Mouse (Mus musculus) intestine, embryonic 14.5 days (tissue): ENCODE measurements around the gene Rnf10. TPM values are rescaled to one million over a fixed set of nuclear protein-coding genes. Genes with fewer than 3 reads are reported as not detected.
A peak's percentile ranks its signal among the peaks of the same experiment; 100 is the strongest.

Experiments
- ATAC-seq: fragments of 200-750 bp; cut with Nextera tagmentation; replicated peaks from 2 replicates; pipeline ENCODE4 v1.8.0; 2017; ENCODE audit warnings: low read depth, moderate number of reproducible peaks, moderate TSS enrichment, moderate library complexity; ENCODE audit not compliant: low FRiP score, low TSS enrichment
- DNase-seq: peaks from one replicate; pipeline ENCODE4 v3.0.0-alpha.2; 2018; ENCODE audit warnings: low spot score
- H3K27ac ChIP-seq: fragments of 300-500 bp; sonication (generic); 2 replicates; pipeline ENCODE4 v1.5.1; 2014; ENCODE audit warnings: low read depth, mild to moderate bottlenecking, control low read depth
- H3K27me3 ChIP-seq: fragments of 300-500 bp; sonication (generic); replicated peaks from 2 replicates; pipeline ENCODE4 v1.6.1; 2014; ENCODE audit warnings: low read length, control low read depth; ENCODE audit not compliant: control insufficient read depth, insufficient read depth
- H3K36me3 ChIP-seq: fragments of 300-500 bp; sonication (generic); 2 replicates; pipeline ENCODE4 v1.6.1; 2014; ENCODE audit warnings: low read length, control low read depth; ENCODE audit not compliant: control insufficient read depth, insufficient read depth
- H3K4me1 ChIP-seq: fragments of 300-500 bp; sonication (generic); replicated peaks from 2 replicates; pipeline ENCODE4 v1.6.1; 2014; ENCODE audit warnings: low read length, control low read depth, mixed read lengths; ENCODE audit not compliant: control insufficient read depth, insufficient read depth
- H3K4me2 ChIP-seq: fragments of 300-500 bp; sonication (generic); 2 replicates; pipeline ENCODE4 v1.6.1; 2014; ENCODE audit warnings: low read length
- H3K4me3 ChIP-seq: fragments of 300-500 bp; sonication (generic); 2 replicates; pipeline ENCODE4 v1.5.1; 2014; ENCODE audit warnings: low read depth, low read length, control low read depth, mixed read lengths
- H3K9ac ChIP-seq: fragments of 300-500 bp; sonication (generic); 2 replicates; pipeline ENCODE4 v1.6.1; 2014; ENCODE audit warnings: mild to moderate bottlenecking, low read length
- H3K9me3 ChIP-seq: fragments of 300-500 bp; sonication (generic); 2 replicates; pipeline ENCODE4 v1.6.1; 2016; ENCODE audit warnings: low read length, control low read depth; ENCODE audit not compliant: control insufficient read depth
- WGBS: fragments of 180-500 bp; shearing (Covaris S2); extraction: QIAGEN DNeasy Blood & Tissue Kit; methylation state at CpG from one replicate; pipeline ENCODE4 v1.1.7; 2014; 5-methylcytosine and 5-hydroxymethylcytosine counted together
- polyA plus RNA-seq: library from polyadenylated mRNA; unstranded; fragments of >200 nt; fragmentation: Nextera tagmentation; extraction: Ambion mirVana; gene quantifications from 2 replicates; pipeline ENCODE4 v1.2.1, GENCODE M21; 2014

Gene Rnf10
- polyA plus RNA-seq, 1 experiment from 2014 or later = 69.6 TPM

DNA sequence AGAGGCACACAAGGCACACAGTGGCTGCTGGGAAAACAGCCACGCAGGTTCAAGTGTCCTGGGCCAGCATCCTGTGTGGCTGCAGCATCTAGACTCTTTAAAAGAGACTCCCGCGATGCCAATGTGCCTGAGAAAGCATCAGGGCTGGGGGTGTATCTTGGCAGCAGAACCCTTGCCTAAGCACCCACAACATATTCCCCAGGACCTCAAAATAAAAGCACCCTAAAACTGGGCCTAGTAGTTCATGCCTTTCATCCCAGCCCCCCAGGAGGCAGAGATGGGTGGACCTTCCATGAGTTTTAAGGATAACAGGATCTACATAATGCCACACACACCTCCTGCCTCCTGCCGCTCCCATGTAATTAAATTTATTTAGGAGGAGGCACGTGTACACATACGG lies 38.2 kb downstream of the Rnf10 start:
- Histone ChIP-seq H3K27me3 (peaks cover 15% of the 10 kb centered on the region), H3K9ac (no peak overlapping the region), H3K4me2 (no peak overlapping the region), H3K4me1 (peaks cover 9% of the 10 kb centered on the region), H3K9me3 (no peaks in the 10 kb centered on the region), H3K4me3 (no peak overlapping the region), H3K36me3 (no peaks in the 10 kb centered on the region), H3K27ac (no peak overlapping the region)
- ATAC-seq = no peak
- 71% methylated on average over 6 of the region's 6 CpGs for WGBS
- no peak for DNase-seq

DNA sequence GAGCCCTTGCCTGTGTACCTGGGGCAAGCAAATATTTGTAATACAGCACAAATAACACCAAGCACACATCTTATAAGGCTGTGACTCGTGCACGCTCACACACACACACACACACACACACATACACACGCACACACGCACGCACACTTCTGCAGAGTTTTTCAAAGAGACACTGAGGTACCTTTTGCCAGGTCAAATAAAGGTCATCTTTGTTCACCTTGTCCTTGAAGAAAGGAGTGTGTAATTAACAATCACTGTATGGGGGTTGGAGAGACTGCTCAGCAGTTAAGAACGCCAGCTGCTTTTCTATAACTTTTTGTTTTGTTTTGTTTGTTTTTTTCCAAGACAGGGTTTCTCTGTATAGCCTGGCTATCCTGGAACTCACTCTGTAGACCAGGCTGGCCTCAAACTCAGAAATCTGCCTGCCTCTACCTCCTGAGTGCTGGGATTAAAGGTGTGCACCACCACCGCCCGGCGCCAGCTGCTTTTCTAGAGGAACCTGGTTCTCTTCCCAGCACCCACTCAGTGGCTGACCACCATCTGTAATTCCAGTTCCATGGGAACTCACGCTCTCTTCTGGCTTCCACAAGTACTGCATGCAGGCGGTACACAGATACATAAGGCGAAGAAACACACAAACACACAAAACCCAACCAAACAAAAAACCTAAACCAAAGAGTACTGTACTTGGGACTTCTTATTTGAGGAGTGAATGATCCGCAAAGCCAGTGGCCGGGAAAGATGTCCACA lies 39.5 kb downstream of the Rnf10 start:
- no peaks in the 10 kb centered on the region; the same call in 1 of the 2 replicates for H3K4me1 ChIP-seq
- no peaks in the 10 kb centered on the region for H3K9me3 ChIP-seq
- no peak for DNase-seq
- H3K4me3 ChIP-seq = no peak overlapping the region
- 90% methylated on average over 14 of the region's 14 CpGs for WGBS
- no peak overlapping the region for H3K27ac ChIP-seq
- no peaks in the 10 kb centered on the region for H3K36me3 ChIP-seq
- peaks cover 15% of the 10 kb centered on the region for H3K27me3 ChIP-seq
- no peak overlapping the region for H3K4me2 ChIP-seq
- no peak overlapping the region for H3K9ac ChIP-seq
- ATAC-seq = no peak

DNA sequence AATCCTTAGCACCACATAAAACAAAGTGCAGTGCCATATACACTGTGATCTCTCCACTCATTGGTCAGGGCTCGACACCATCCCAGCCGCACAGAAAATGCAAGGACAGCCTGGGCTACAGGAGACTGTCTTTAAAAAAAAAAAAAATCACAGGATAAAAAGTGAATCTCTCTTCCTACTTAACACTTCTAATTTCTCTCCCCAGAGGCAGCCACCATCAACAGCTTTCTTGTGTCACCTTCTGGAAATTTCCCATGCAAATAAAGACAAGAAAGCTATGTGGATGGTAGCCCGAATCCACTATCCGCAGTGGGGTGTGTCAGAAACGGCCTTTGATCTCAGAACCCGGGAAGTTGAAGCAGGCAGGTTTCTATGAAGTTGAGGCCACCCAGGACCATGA lies 40.2 kb downstream of the Rnf10 start:
- H3K27ac ChIP-seq = no peak overlapping the region
- no peak overlapping the region for H3K4me3 ChIP-seq
- H3K4me2 ChIP-seq = no peak overlapping the region
- H3K27me3 ChIP-seq = peaks cover 15% of the 10 kb centered on the region
- no peak for ATAC-seq
- WGBS = 52% methylated on average over 6 of the region's 6 CpGs
- no peak for DNase-seq
- H3K4me1 ChIP-seq = no peaks in the 10 kb centered on the region; the same call in 1 of the 2 replicates
- H3K9ac ChIP-seq = no peak overlapping the region
- no peaks in the 10 kb centered on the region for H3K9me3 ChIP-seq
- H3K36me3 ChIP-seq = no peaks in the 10 kb centered on the region

DNA sequence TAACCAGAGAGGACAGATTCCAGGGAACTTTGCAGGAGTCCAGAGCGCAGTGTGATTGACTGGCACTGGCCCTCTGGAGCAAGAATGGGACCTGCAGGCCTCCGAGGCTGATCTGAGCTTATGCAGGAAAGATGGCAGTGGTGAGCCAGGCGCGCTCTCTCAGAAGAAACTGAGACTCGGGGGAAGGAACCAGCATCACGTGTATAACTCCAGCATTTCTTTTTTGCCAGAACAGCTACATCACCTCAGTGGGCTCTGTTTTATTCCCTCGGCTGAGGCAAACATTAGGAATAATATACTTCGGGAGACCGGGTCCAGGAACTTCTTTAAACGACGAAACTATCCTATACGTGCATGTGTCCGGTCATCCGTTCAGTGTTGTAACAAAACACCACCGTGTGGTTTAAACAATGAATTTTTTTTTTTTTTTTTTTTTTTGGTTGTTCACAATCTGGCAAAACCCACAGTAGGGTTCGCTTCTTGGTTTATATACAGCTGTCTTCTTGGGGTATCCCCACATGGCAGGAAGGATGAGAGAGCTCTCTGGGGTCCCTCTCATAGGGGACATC lies 41.1 kb downstream of the Rnf10 start:
- ATAC-seq (no peak), DNase-seq (no peak)
- Histone ChIP-seq H3K9me3 (no peaks in the 10 kb centered on the region), H3K27me3 (peaks cover 15% of the 10 kb centered on the region), H3K36me3 (no peaks in the 10 kb centered on the region), H3K27ac (no peak overlapping the region), H3K4me1 (no peaks in the 10 kb centered on the region; the same call in 1 of the 2 replicates), H3K4me3 (no peak overlapping the region), H3K4me2 (peak overlapping the region; percentile 18; the same call in 1 of the 2 replicates), H3K9ac (no peak overlapping the region)
- 32% methylated on average over 16 of the region's 16 CpGs for WGBS

DNA sequence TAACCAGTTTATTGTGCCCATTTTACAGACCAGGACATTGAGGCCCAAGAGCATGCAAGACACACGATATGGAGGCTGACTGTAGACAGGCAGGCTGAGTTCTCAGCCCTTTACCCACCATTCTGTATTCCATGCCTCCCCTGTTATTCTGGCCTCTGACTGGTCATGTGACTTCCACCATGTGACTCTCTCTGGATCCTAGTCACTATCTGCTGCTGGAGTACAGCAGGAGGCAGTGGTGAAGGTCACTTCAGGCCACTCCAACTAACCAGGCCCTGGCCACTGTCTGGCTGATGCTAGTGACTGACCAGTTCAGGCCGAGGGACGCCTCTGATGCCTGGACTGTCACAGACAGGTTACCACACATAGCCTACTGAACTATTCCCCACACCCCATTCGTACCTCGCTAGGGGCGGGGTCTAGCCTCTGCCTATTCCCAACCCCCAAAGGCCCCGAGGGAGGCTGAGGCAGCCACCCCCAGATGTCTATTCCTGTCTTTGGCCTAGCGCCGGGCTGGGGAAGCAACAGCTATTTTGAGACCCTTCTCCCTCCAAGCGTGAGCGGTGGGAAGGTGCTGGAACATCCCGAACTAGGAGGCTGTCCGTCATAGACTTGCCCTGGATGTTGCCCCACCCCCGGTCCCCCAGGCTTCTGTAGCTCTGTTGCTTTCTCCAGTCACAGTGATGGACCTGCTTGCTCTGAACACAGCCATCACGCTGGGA lies 41.7 kb downstream of the Rnf10 start:
- ATAC-seq (no peak), DNase-seq (no peak)
- 51% methylated on average over 15 of the region's 15 CpGs for WGBS
- Histone ChIP-seq H3K9ac (no peak overlapping the region), H3K27ac (no peak overlapping the region), H3K27me3 (peaks cover 15% of the 10 kb centered on the region), H3K36me3 (no peaks in the 10 kb centered on the region), H3K4me3 (no peak overlapping the region), H3K4me1 (no peaks in the 10 kb centered on the region; the same call in 1 of the 2 replicates), H3K9me3 (no peaks in the 10 kb centered on the region), H3K4me2 (no peak overlapping the region; the same call in 1 of the 2 replicates)

DNA sequence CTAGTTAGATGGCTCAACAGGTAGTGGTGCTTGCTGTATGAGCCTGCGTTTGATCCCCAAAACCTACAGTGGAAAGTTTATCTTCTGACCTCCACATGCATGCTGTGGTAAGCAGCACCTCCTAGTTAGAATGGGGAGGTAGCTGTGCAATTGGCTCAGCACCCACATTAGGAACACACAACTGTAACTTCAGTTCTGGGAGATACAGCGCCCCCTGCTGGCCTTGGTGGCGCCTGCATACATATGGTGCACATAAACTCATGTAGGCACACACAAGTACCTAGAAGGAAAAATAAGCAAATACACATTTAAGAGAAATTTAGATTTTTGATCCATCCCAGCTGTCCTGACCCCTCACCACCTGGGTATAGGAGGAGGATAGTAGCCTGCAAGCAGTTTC lies 50.2 kb downstream of the Rnf10 start:
- Histone ChIP-seq H3K27ac (no peak overlapping the region), H3K4me3 (no peak overlapping the region), H3K36me3 (no peaks in the 10 kb centered on the region), H3K4me1 (no peaks in the 10 kb centered on the region), H3K4me2 (no peak overlapping the region), H3K9ac (no peak overlapping the region), H3K9me3 (0 out of 2 replicates have a peak, but pooled peaks cover 3% of the 10 kb centered on the region), H3K27me3 (no peaks in the 10 kb centered on the region)
- DNase-seq = no peak
- WGBS = 77% methylated on average over 3 of the region's 3 CpGs
- ATAC-seq = no peak

DNA sequence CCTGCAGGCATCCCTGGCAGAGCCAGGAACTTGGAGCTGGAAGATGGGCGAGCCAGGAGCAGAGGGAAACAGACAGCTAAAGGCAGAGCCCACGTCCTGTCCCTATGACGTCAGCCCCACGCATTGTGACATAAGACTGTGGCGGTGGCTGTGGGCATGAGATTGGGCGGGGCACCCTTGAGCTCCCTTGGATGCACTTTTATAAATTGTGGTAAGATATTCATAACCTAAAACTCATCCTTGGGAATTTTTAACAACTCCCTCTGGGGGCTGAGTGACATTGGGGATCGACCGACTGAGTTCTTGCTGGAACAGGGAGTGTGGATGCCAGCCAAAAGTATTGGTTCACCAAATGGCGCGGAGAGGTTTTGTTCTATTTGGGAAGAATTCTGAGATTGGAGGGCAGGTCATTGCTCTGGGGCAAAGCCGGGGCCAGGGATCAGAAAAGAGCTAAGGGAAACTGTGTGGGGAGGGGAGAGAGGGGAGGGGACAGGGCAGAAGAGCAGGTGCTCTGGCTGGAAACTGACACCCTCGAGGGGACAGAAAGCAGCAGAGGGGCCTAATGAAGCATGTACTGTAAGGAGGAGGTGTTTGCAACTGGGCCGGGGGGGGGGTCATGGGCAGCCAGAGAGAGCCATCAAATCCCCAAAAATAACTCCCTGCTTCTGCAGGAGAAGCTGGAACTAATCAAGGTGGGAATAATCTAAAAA lies 51.6 kb downstream of the Rnf10 start:
- Histone ChIP-seq H3K4me3 (no peak overlapping the region), H3K27me3 (no peaks in the 10 kb centered on the region), H3K4me1 (no peaks in the 10 kb centered on the region), H3K9me3 (0 out of 2 replicates have a peak, but pooled peaks cover 3% of the 10 kb centered on the region), H3K27ac (no peak overlapping the region), H3K9ac (no peak overlapping the region; the same call in 1 of the 2 replicates), H3K4me2 (no peak overlapping the region), H3K36me3 (no peaks in the 10 kb centered on the region)
- WGBS = 40% methylated on average over 13 of the region's 13 CpGs
- DNase-seq (no peak), ATAC-seq (no peak)

DNA sequence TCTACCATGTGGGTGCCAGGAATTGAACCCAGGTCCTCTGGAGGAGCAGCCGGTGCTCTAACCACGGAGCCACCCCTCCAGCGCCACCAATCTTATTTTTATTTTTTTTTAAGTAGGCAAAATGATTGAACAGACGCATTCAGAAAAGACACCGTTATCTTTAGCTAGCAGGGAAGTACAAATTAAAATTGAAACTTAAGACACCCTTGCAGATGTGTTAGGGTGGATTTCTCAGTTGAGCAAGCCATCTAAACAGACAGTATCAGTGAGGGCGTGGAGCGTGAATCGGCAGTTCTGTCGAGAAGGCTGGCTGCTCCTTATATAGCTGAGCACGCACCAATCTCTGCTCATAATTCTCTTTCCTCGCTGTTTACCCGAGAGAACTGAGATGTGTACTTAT lies 54.7 kb downstream of the Rnf10 start:
- H3K4me1 ChIP-seq = no peaks in the 10 kb centered on the region
- H3K4me3 ChIP-seq = no peak overlapping the region
- DNase-seq = no peak
- H3K4me2 ChIP-seq = no peak overlapping the region
- H3K9me3 ChIP-seq = 0 out of 2 replicates have a peak, but pooled peaks cover 3% of the 10 kb centered on the region
- no peak for ATAC-seq
- no peak overlapping the region for H3K9ac ChIP-seq
- H3K36me3 ChIP-seq = no peaks in the 10 kb centered on the region
- 90% methylated on average over 12 of the region's 12 CpGs for WGBS
- peaks cover 6% of the 10 kb centered on the region for H3K27me3 ChIP-seq
- no peak overlapping the region for H3K27ac ChIP-seq
